Mouse (Mus musculus) ES-Bruce4 (cell line): ENCODE measurements around the gene Cep164. TPM values are rescaled to one million over a fixed set of nuclear protein-coding genes. Genes with fewer than 3 reads are reported as not detected.
"Not testable (repeated sequence)": the region's sequence is repeated elsewhere in the genome, so short reads cannot be mapped to it uniquely, and the experiment has no call there.

ENCODE experiments used
- H3K27ac ChIP-seq: 2 replicates; pipeline ENCODE4 v1.5.1; 2012; ENCODE audit warnings: low read length, inconsistent platforms; ENCODE audit not compliant: insufficient read depth
- H3K27me3 ChIP-seq: 2 replicates; pipeline ENCODE4 v1.6.1; 2012; ENCODE audit warnings: mild to moderate bottlenecking, low read length, inconsistent platforms; ENCODE audit not compliant: control insufficient read depth, poor library complexity, insufficient read depth, severe bottlenecking
- H3K36me3 ChIP-seq: 2 replicates; pipeline ENCODE4 v1.6.1; 2012; ENCODE audit warnings: inconsistent platforms, mild to moderate bottlenecking, low read length, moderate library complexity; ENCODE audit not compliant: control insufficient read depth, poor library complexity, insufficient read depth, severe bottlenecking
- H3K4me1 ChIP-seq: one replicate; pipeline ENCODE4 v1.8.1; 2011; ENCODE audit warnings: low read length; ENCODE audit not compliant: control insufficient read depth, insufficient read depth
- H3K4me3 ChIP-seq: 2 replicates; pipeline ENCODE4 v1.5.1; 2011; ENCODE audit warnings: low read depth, mild to moderate bottlenecking, low read length
- H3K9ac ChIP-seq: 2 replicates; pipeline ENCODE4 v1.6.1; 2012; ENCODE audit warnings: low read depth, mild to moderate bottlenecking, inconsistent platforms; ENCODE audit not compliant: poor library complexity, severe bottlenecking
- H3K9me3 ChIP-seq: replicated peaks from 2 replicates; pipeline ENCODE4 v1.6.1; 2012; ENCODE audit warnings: mild to moderate bottlenecking, low read length, inconsistent platforms; ENCODE audit not compliant: control insufficient read depth, poor library complexity, insufficient read depth, severe bottlenecking
- CTCF ChIP-seq: IDR thresholded peaks from one replicate; pipeline ENCODE4 v1.8.1; 2011; ENCODE audit warnings: low read depth, low read length
- EP300 ChIP-seq: IDR thresholded peaks from 2 replicates; pipeline ENCODE4 v1.6.1; 2011; ENCODE audit warnings: low read depth, low read length; ENCODE audit not compliant: insufficient read depth
- POLR2A ChIP-seq: IDR thresholded peaks from one replicate; pipeline ENCODE4 v1.8.1; 2011; ENCODE audit warnings: low read length; ENCODE audit not compliant: insufficient read depth
- polyA plus RNA-seq: library from polyadenylated mRNA; stranded (reverse); fragments of >200 nt; gene quantifications from 2 replicates; pipeline ENCODE4 v1.2.4, GENCODE M21; 2011; ENCODE audit warnings: low read depth; ENCODE audit not compliant: missing spikeins, insufficient read depth, insufficient read length

The Cep164 gene
- polyA plus RNA-seq, 1 experiment, result 33.4 TPM

DNA sequence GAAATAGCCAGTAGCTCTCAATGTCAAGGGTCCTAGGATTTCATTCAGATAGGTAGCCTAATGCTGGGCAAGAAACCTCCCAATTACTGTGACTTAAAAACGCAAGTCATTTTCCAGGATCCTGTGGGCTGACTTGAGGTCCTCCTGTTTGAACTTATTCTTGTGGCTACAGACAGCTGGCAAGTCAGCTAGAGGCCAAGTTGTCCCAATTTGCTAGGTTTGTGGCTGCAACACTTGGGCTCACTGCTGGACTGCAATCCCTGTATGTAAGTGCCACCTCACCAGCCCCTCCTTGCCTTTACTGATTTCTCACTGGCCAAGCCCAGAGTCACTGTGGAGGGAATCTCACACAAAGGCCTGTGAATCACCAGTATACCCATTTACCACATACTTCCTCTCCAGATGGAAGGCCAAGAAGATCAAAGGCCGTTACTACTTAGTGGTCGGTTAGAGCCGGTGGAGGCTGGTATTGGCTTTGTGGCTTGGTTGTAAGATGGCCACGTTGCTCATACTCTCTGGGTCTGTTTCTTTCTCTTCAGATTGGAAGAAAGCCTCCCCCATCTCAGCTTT lies 18.5 kb upstream of the Cep164 start:
- Histone ChIP-seq H3K27ac (0 out of 2 replicates have a peak overlapping the region, but pooled peaks have one; percentile 77), H3K9ac (no peak overlapping the region), H3K4me1 (peaks cover 9% of the 10 kb centered on the region), H3K36me3 (no peaks in the 10 kb centered on the region), H3K27me3 (no peaks in the 10 kb centered on the region), H3K4me3 (no peak overlapping the region), H3K9me3 (no peaks in the 10 kb centered on the region)
- TF ChIP-seq CTCF (no peak), EP300 (no peak), POLR2A (no peak)

DNA sequence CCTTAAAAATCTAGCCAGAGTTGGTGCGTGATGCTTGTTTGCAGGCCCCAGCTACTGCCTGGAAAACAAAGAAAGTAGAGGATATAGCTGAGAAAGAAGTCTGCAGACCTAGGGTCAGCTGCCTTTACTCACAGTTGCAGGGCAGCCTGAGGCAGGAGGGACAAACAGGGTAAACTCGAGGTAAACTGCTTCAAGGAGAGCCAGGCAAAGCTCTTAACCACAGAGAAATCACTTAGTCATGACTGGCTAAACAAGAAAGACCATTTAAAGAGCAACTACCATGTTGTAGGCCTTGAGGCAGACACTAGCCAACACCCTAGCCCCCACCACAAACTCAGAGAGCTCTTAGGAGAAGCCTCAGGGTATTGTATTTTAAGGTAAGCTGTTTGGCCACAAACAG lies 17.7 kb upstream of the Cep164 start:
- not testable (repeated sequence) for H3K4me3 ChIP-seq, H3K9me3 ChIP-seq, H3K27ac ChIP-seq, H3K9ac ChIP-seq, H3K27me3 ChIP-seq, H3K36me3 ChIP-seq
- peaks cover 11% of the 10 kb centered on the region for H3K4me1 ChIP-seq

DNA sequence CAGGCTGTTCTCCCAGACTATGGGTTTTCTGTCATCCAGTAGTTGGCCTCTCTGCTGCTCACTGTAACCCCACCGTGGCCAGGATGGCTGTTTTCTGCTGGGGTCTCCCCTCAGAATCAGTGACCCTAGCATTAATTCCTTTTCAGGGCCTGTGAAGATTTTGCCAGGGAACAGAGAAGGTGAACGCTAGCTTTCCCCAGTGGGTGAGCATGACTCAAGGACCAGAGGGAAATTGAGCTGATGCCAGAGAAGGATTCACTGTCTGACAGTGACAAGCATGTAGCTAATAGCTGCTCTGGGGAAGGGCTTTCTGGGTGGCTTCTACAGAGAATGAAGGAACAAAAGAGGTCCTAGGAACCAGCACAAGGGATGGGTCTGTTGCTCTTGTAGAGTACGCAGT lies 17.1 kb upstream of the Cep164 start:
- Histone ChIP-seq H3K36me3 (no peaks in the 10 kb centered on the region), H3K27me3 (no peaks in the 10 kb centered on the region), H3K27ac (no peak overlapping the region), H3K9ac (no peak overlapping the region), H3K4me1 (peaks cover 6% of the 10 kb centered on the region), H3K4me3 (no peak overlapping the region), H3K9me3 (no peaks in the 10 kb centered on the region)
- TF ChIP-seq CTCF, result no peak
- no peak for TF ChIP-seq POLR2A
- TF ChIP-seq EP300, result no peak

DNA sequence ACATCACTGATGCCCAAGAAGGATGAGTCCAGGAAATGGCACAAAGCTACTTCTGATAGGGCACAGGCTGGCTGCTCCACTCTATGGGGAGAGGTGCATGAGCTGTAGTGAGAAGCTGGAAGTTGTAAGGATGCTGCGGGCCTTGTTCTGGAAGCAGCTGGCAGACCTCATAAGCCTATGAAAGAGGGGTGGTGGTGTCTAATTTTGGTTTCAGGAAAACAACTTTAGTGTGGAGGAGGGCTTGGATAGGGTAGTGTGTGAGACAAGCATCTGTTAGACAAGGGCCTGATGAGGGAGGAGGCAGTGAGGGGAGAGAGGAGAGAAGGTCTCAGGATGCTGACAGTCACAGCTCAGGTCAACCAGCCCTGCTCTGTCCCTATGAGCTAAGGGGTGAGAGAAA lies 15.3 kb upstream of the Cep164 start:
- TF ChIP-seq EP300 (no peak), POLR2A (no peak), CTCF (no peak)
- Histone ChIP-seq H3K27ac (peak overlapping the region; percentile 7; the same call in 1 of the 2 replicates), H3K27me3 (no peaks in the 10 kb centered on the region), H3K4me3 (no peak overlapping the region), H3K4me1 (peaks cover 9% of the 10 kb centered on the region), H3K9ac (no peak overlapping the region), H3K36me3 (no peaks in the 10 kb centered on the region), H3K9me3 (no peaks in the 10 kb centered on the region)

DNA sequence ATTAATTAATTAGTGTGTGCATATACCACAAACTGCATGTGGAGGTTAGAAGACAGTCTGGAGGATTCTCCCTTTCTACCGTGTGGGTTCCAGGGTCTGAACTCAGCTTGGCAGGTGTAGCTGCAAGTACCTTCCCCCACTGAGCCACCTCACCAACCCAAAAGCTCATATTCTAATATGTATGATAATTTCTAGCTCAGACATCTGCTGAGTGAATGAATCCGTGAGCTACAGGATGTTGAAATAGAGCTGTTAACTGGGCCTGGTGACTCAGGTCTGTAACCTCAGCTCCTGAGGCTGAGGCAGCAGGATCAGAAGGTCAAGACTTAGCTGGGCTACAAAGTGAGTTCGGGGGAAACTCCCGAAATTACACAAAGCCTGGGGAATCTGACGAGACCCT lies 14.5 kb upstream of the Cep164 start:
- Histone ChIP-seq H3K27ac (no peak overlapping the region), H3K27me3 (no peaks in the 10 kb centered on the region), H3K9ac (no peak overlapping the region), H3K36me3 (no peaks in the 10 kb centered on the region), H3K4me3 (no peak overlapping the region), H3K4me1 (peaks cover 7% of the 10 kb centered on the region), H3K9me3 (no peaks in the 10 kb centered on the region)
- no peak for TF ChIP-seq POLR2A
- TF ChIP-seq CTCF, result no peak
- TF ChIP-seq EP300, result no peak

DNA sequence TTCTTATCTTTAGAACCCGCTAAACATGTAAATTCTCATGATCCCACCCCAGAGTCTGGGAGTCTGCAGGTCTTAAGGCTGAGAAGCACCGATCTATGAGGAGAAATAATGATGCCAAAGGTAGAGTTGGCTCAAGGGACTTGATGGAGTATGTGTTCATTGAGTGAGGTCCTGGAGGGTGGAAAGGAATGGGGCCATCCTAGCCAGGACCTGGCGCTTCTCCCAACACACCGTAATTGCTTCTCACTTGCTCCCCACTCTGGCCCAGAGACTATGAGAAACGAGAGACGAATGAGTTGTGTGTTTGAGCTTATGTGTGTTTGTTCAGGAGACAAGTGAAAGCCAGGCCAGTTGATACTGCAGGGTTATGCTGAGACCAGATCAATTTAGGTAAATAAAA lies 13.0 kb upstream of the Cep164 start:
- TF ChIP-seq EP300 (no peak), POLR2A (no peak), CTCF (no peak)

More for the DNA sequence above, 13.0 kb upstream of the Cep164 start:
- H3K9me3 ChIP-seq, result no peaks in the 10 kb centered on the region
- no peak overlapping the region for H3K4me3 ChIP-seq
- peaks cover 7% of the 10 kb centered on the region for H3K4me1 ChIP-seq
- no peaks in the 10 kb centered on the region for H3K27me3 ChIP-seq
- H3K36me3 ChIP-seq, result no peaks in the 10 kb centered on the region
- H3K9ac ChIP-seq, result no peak overlapping the region
- H3K27ac ChIP-seq, result no peak overlapping the region
